Mouse (Mus musculus): ENCODE measurements around the gene Fem1a.

The Fem1a gene

GRCm38 (mm10) chr17:56255429-56255828 is 1.2 kb upstream of the Fem1a start:
- in situ Hi-C loops (cut with MboI, MseI), result loop anchor here (5.0 kb wide), 1 partner anchor 123 kb away; no protein-coding TSS in a partner anchor

DNA sequence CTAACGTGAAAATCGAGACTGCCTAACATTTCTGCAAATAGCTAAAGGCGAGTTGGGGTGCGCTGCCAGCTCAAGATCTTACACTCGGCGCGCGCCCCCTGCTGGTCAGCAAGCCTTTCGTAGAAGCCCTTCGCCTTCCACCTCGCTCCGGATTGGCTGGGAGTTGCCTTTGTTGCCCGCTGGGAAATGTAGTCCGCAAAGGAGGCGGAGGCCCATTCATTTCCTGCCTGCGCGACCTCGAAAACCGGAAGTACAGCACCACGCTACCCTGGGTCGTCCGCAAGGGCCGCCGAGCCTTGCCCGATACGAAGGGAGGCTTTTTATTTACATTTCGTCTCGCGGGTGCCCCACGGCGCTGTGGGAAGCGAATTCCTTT is 759 bp upstream of the Fem1a start:
- in situ Hi-C loops (cut with MboI, MseI), result loop anchor here (5.0 kb wide), 1 partner anchor 124 kb away; no protein-coding TSS in a partner anchor

GRCm38 (mm10) chr17:56257181-56257894 is 728 bp downstream of the Fem1a start:
- in situ Hi-C loops (cut with MboI, MseI), result loop anchor here (5.0 kb wide), 1 partner anchor 125 kb away; no protein-coding TSS in a partner anchor

DNA sequence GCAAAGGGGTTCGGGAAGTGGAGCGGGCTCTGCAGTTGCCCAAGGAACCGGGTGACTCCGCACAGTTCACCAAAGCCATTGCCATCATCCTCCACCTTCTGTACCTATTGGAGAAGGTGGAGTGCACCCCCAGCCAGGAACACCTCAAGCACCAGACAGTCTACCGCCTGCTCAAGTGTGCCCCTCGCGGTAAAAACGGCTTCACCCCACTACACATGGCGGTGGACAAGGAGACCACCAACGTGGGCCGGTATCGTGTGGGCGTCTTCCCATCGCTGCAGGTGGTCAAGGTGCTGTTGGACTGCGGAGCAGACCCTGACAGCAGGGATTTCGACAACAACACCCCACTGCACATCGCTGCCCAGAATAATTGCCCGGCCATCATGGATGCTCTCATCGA is 1.7 kb downstream of the Fem1a start:
- in situ Hi-C loops (cut with MboI, MseI), result loop anchor here (5.0 kb wide), 1 partner anchor 126 kb away; no protein-coding TSS in a partner anchor

DNA sequence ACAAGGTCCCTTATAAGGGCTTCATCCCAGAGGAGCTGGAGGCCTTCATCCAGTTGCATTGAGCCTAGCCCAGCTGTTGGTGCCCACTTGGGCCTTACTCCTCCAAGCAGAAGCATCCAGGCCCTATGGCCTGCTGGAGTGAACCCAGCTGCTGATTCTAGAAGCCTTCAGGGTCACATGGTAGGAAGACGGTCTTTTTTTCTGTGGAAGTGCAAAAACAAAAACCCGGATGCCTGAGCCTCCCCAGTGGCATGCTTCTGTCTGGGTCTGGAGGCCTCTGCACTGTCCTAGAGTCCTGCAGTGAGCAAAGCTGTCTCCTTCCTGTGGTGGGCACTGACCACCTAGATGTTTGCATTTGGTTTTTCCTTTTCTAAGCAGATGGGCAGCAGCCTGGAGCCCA is 2.2 kb downstream of the Fem1a start:
- in situ Hi-C loops (cut with MboI, MseI), result loop anchor here (5.0 kb wide), 1 partner anchor 127 kb away; no protein-coding TSS in a partner anchor

DNA sequence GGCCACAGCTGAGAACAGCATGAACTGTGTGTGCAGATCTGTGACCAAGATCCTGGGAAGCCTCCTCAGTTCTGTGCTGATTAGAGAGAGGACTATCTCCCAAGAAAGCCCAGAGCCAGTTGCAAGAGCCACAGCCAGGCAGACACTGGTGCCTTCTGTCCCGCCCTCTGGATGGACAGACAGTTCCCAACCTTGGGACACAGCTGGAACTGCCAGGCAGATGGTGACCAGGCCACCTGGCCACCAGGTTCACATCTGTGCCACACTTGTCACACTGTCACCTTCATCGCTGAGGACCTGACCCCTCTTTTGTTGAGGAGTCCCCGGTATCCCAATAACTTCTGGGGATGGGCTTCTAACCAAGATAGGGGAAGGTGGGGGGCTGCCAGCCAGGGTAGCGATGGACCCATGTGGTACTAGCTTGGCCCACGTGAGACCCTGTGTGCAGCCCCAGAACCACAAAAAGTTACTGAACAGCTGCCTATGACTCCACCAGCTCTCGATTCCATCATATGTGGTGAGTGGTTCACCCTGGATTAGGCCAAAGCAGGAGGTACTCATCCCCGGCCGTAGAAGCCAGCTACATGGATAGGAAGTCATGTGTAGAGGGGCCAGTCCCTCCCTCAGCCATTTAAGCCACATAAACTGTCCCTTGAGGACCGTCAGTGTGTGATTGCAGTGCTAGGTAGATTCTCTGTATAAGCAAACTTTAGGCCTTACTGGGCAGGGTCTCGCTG is 2.9 kb downstream of the Fem1a start:
- in situ Hi-C loops (cut with MboI, MseI), result loop anchor here (5.0 kb wide), 1 partner anchor 127 kb away; no protein-coding TSS in a partner anchor

DNA sequence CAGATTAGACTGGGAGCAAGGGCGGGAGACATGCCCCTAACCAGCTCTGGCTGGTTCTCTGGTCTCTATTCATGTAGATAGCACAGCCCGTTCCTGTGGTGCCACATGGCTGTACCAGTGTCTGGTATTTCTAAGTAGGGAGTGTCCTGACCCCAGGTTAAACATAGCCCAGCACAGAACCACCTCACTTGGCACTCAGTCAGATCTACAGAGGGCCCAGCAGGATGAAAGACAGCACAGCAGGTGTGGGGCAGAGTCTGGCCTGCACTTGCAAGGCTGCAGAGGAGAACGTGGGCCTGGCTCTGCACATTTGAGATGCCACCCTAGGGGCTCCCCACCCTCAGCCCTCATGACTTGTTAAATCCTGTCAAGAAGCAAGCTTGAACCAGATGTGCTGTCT is 4.6 kb downstream of the Fem1a start:
- in situ Hi-C loops (cut with MboI, MseI), result no loop called here

- in situ Hi-C loops (cut with MboI, MseI), result no loop called here
Observed at GRCm38 (mm10) chr17:56262645-56263094, 6.1 kb downstream of the Fem1a start.

- in situ Hi-C loops (cut with MboI, MseI), result no loop called here
Observed at GRCm38 (mm10) chr17:56264020-56264419, 7.4 kb downstream of the Fem1a start.

DNA sequence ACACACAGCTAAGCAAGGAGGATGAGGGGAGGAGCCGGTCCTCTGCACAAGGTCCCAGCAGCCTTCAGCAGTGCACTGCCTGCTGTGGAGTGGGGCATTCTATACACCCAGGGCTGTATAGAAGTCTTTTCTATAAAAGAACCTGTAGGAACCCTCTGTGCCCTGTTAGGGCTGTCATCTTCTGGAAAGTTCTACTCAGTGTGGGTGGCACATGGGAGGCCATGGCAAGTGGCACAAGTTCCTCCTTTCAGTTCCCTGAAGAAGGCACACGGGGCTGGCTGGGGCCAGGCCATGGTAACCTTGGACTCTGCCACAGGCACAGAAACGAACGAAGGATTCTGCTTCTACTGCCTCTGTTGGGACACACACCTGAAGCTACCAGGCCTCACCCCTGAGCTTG is 8.4 kb downstream of the Fem1a start:
- in situ Hi-C loops (cut with MboI, MseI), result no loop called here

DNA sequence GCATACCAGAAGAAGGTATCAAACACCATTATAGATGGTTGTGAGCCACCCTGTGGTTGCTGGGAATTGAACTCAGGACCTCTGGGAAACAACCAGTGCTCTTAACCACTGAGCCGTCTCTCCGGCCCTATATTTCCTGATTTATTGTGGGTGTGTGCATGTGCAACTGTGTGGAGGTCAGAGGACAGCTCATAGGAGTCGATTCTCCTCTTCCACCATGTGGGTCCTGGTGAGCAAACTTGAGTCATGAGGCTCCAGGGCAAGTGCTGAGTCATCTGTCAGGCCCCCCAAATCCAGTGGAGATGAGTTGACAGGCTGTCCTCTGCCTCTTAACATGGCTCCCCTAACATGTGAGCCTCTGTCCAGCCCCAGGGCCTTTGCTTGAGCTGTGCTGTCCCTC is 9.3 kb downstream of the Fem1a start:
- in situ Hi-C loops (cut with MboI, MseI), result no loop called here

DNA sequence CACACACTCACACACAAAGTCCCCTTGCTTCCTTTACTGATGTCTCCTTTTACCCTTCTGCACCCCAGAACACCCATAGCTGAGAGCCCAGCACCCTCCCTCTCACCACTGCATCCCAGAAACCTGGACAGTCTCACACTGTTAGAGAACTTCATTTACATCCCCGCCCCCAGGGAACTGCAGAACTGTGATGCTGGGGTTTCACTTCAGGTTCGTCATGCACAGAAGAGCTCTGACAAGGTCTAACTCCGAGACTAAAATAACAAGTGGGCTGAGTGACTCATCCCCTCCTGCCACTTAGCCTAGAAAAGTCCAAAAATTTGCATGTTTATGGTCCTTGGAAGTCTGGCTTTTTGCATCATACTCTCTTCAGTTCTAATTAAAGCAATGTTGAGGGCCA is 9.7 kb downstream of the Fem1a start:
- in situ Hi-C loops (cut with MboI, MseI), result no loop called here

- in situ Hi-C loops (cut with MboI, MseI), result no loop called here
Observed at GRCm38 (mm10) chr17:56269153-56269630, 12.6 kb downstream of the Fem1a start.

DNA sequence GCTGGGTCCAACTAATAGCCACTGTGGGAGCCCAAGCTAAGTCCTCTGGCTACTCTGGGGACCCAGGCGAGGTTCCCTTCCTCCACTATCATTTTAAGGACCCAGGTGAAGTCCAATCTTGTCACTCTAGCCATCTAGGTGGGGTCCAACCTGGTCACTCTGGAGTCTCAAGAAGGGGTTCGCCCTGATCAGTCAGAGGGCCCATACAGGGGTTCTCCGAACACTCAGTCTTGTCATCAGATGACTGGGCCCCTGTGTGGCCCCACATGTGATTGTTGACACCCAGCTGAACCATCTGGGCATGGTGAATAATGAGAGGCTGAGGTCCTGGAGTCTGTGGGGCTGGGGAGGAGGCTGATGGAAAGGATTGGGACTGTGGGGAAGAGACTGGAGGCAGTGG is 13.1 kb downstream of the Fem1a start:
- in situ Hi-C loops (cut with MboI, MseI), result no loop called here

DNA sequence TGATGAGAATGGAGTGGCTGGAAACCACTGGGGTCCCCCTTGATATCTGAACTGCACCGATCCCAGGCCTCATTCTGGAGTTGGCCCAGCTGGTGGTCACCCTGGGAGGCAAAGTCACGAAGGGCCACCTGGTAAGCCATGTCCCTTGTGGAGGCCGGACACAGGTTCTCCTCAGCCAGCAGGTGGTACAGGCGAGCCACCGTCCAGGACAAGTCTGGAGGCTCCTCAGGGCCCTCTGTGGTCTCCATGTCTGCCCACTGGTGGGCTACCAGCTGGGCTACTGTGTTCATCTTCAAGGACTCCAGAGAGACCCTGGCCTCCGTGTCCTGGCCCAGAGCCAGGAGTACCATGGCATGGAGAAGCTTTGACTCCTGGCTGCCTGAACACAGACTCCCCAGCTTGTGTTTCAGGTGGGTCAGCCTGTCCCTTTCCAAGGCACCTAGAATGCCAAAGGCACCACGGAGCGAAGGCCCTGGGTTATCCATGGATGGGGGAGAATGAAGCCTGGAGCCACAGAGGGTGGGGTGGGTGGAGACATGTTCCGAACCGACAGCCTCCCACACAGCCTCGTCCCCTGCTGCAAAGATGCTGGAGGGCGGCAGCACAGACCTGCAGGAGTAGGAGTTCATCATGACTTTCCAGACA is 15.1 kb downstream of the Fem1a start:
- in situ Hi-C loops (cut with MboI, MseI), result no loop called here

DNA sequence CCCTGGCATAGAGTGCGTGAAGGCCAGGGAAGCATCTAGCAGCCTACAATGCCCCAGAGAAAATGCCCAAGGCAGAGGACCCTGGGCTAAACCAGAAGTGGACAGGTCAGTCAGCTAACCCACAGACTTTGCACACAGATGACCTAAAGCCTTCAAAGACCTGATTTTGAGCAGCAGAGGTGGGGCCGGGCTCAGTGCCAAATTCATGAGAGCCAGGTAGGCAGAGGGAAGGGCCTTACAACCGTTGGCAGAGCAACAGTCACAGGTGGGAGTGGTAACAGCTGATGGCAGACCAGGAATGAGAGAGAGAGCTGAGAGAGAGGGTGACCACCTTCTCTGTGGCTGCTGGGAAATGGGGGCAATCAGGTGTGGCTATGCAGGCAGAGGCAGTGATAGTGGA is 16.0 kb downstream of the Fem1a start:
- in situ Hi-C loops (cut with MboI, MseI), result no loop called here

DNA sequence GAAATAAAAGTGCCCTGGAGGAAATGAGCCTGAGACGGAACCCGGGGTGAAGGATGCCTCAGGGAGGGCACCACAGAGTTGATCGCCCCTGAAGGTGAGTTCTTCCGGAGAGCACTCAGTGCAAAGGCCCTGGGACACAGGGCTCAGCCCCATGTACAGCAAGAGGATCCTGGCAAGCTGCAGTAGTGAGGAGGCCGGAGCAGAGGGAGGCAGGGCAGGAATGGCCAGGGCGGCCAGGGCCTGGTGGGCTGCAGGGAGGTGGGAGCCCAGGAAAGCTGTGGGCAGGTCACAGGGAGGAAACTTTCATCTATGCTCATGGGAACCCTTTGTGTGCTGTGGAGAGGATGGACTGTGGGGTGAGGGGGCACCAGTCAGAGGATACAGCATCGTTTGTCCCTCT is 16.9 kb downstream of the Fem1a start:
- in situ Hi-C loops (cut with MboI, MseI), result no loop called here

GRCm38 (mm10) chr17:56273986-56274385 is 17.4 kb downstream of the Fem1a start:
- in situ Hi-C loops (cut with MboI, MseI), result no loop called here

DNA sequence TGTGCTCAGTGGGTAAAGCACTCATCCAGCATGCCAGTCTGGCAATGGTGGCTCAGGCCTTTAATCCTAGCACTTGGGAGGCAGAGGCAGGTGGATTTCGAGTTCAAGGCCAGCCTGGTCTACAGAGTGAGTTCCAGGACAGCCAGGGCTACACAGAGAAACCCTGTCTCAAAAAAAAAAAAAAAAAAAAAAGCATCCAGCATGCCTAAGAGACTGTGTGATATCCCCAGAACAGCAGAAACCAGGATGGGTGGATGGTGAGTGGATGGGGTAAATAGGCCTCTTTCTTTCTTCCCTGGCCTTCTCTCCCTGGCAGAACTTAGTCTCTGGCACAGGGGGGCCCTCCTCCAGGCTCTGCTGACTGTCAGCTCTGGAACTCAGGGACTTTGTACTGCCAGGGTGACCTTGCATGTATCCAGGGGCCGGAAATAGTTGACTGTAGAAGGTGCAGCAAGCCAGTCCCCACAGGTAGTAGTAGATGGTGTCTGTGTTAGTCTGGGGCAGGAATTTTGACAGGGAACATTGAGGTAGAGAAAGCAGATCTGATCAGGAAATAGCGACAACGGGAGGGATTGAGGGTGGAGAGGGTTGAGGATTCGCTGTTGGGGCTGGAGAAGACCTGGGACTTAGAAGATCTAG is 19.4 kb downstream of the Fem1a start:
- in situ Hi-C loops (cut with MboI, MseI), result no loop called here

DNA sequence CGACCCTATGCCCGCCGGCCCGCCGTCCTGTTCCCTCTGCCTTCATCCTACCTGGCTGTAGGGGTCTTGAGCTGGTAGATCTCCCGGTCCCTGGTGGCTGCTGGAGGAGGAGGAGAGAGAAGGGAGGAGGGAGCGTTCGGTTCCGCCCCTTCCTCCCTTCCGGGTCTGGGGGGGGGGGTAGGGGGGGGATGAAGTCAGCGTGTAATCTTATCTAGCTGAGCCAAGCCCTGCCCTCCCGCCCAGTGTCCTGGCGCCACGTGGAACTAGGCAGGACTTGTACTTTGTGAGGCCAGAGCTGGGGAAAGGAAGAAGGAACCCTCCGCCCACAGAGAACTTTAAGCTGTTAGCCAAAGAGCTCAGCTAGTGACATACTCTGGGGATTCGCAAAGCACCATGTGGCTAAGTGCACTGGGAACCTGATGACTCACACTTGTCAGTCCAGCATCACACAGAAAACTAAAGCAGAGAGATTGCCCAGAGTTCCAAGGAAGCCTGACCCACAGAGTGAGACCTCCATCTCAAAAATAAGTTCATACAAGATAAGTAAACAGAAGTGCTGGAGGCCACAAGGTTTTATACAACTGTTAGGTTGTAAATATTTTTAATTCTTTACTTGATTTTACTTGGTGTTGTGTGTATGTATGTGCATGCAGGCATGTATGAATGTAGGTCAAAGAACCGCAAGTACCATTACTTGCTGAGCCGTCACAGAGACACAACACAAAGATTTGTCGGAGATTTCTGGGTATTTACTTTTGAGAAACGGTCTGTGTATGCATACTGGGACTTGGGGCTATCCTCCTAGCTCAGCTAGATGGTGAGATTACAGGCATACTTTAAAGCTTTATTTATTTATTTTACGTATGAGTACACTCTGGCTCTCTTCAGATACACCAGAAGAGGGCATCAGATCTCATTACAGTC is 20.3 kb downstream of the Fem1a start, which contains the start of gene Ticam1:
Ticam1 (minus strand) TSS at position 144 of the 924 bp plus-strand sequence.
- in situ Hi-C loops (cut with MboI, MseI), result no loop called here

DNA sequence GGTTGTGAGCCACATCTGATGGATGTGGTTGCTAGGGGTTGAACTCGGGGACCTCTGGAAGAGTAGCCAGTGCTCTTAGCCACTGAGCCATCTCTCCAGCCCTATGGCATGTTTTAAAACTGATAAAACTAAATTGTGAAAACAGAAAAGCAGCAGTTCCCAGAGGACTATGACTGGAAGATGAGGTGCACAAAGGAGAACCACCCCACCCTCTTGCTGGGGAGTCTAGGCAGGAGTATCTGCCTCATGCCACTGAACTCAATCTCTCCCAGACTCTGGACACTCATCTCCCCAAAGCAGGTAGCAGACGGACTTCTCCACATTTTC is 20.9 kb downstream of the Fem1a start:
- in situ Hi-C loops (cut with MboI, MseI), result no loop called here
